Comparison of ENCODE assay signal across 8 mouse cellular contexts in the genomic region with DNA sequence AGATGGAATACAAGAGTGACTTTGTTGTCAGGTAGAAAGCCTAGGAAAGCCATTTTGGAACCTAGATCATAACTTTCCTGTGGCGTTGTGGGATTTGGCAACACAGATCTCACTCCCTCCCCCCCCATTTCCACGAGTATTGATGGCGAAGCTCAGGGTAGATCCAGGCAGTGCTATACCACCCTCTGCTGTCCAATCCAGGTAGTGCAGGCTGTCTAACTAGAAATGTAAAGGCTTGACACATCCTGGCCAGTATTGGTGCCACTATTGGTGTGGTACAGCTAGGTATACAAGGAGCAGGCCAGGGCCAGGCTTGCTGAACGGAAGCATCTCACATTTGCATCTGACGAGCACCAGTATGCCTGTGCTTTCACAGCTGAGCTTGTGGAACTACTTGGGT. TPM values are rescaled to one million over a fixed set of nuclear protein-coding genes. Genes with fewer than 3 reads are reported as not detected.
A peak's percentile ranks its signal among the peaks of the same experiment; 100 is the strongest.
DNase-seq lines count a peak whose midpoint lies in the region; ATAC-seq and TF ChIP-seq lines count a peak whose summit lies in the region.

No protein-coding gene starts in this region.

- no peaks in the 10 kb centered on the region for H3K4me1 ChIP-seq in midbrain, embryonic 16.5 days (ENCODE audit: control insufficient read depth, insufficient read depth, low read length)
- H3K4me1 ChIP-seq in stomach, embryonic 16.5 days (ENCODE audit: control insufficient read depth, insufficient read depth, low read length) = no peaks in the 10 kb centered on the region

- no peak overlapping the region for H3K4me3 ChIP-seq in gastrocnemius, adult 2 months
- no peak overlapping the region for H3K4me3 ChIP-seq in midbrain, embryonic 16.5 days (ENCODE audit: low read depth, low read length)
- no peak overlapping the region for H3K4me3 ChIP-seq in stomach, embryonic 16.5 days (replicated peaks; ENCODE audit: low read length)

- WGBS in midbrain, embryonic 16.5 days = 22% methylated on average over 5 of the region's 5 CpGs
- WGBS in stomach, embryonic 16.5 days = 9% methylated on average over 5 of the region's 5 CpGs

- ATAC-seq in common myeloid progenitor, adult 5-6 weeks (replicated peaks; ENCODE audit: low read depth, poor library complexity, severe bottlenecking) = peak; percentile 95
- peak; percentile 84 for ATAC-seq in midbrain, embryonic 16.5 days
- peak; percentile 53 for ATAC-seq in stomach, embryonic 16.5 days (ENCODE audit: insufficient read depth, low FRiP score)

- peak; percentile 51 for DNase-seq in ovary, postnatal 10 days (ENCODE audit: low spot score)
- no peak for DNase-seq in ovary, adult 18-20 months (ENCODE audit: low spot score)
- DNase-seq in gastrocnemius, adult 2 months = peak; percentile 70
- DNase-seq in kidney, adult 11 months = peak; percentile 71
- peak; percentile 72 to 83 for DNase-seq in left cerebral cortex, postnatal 36 days (ENCODE audit: low spot score in 2 of 2)

- no peaks in the 10 kb centered on the region for H3K9me3 ChIP-seq in midbrain, embryonic 16.5 days (replicated peaks; ENCODE audit: control insufficient read depth, low read length, poor library complexity, severe bottlenecking)
- no peaks in the 10 kb centered on the region for H3K9me3 ChIP-seq in stomach, embryonic 16.5 days (replicated peaks; ENCODE audit: control insufficient read depth, low read length)

- H3K27ac ChIP-seq in gastrocnemius, adult 2 months = no peak overlapping the region
- H3K27ac ChIP-seq in midbrain, embryonic 16.5 days (ENCODE audit: low read length) = no peak overlapping the region
- no peak overlapping the region for H3K27ac ChIP-seq in stomach, embryonic 16.5 days (ENCODE audit: low read length)

- no peak overlapping the region for H3K9ac ChIP-seq in midbrain, embryonic 16.5 days (ENCODE audit: low read depth, low read length)
- no peak overlapping the region for H3K9ac ChIP-seq in stomach, embryonic 16.5 days (ENCODE audit: low read length)

- H3K4me2 ChIP-seq in midbrain, embryonic 16.5 days (ENCODE audit: low read length) = no peak overlapping the region
- no peak overlapping the region for H3K4me2 ChIP-seq in stomach, embryonic 16.5 days (ENCODE audit: low read depth, low read length)

- no peaks in the 10 kb centered on the region for H3K36me3 ChIP-seq in midbrain, embryonic 16.5 days (ENCODE audit: control insufficient read depth, insufficient read depth, low read length)
- H3K36me3 ChIP-seq in stomach, embryonic 16.5 days (ENCODE audit: control insufficient read depth, insufficient read depth, low read length) = no peaks in the 10 kb centered on the region

- TF ChIP-seq CTCF in gastrocnemius, adult 2 months (IDR thresholded peaks at IDR 0.05) = no peak; the same call in 1 of the 2 replicates

- no peaks in the 10 kb centered on the region for H3K27me3 ChIP-seq in midbrain, embryonic 16.5 days (ENCODE audit: control insufficient read depth, insufficient read depth, low read depth, low read length)
- no peaks in the 10 kb centered on the region for H3K27me3 ChIP-seq in stomach, embryonic 16.5 days (ENCODE audit: control insufficient read depth, insufficient read depth, low read length)

- intact Hi-C loops in gastrocnemius, adult 2 months (cut with DNase I) = loop anchor here (1.0 kb wide), 1 partner anchor 153 kb away; no protein-coding TSS in a partner anchor
- intact Hi-C loops in left cerebral cortex, postnatal 36 days (cut with DNase I) = loop anchor here (2.0 to 10.0 kb wide), 3 partner anchors 154 to 714 kb away; no protein-coding TSS in a partner anchor

RNA-seq across cellular contexts. Expression of gene Upp1, which starts 18.6 kb away (rescaled TPM):
- total RNA-seq in common myeloid progenitor, adult 5-6 weeks (2017) = 1.6 and 11.3 TPM in 2 replicates
- total RNA-seq in gastrocnemius, adult 2 months (2021) = under 1 TPM in 1 of 2 experiments, not detected in 1; 0.59 TPM
- total RNA-seq in left cerebral cortex, postnatal 36 days (2021) = 1 to 10 TPM; 1.9 TPM
- 1.8 and 2.4 TPM in 2 replicates for polyA plus RNA-seq in midbrain, embryonic 16.5 days (2015; fragmentation: Nextera tagmentation; extraction: Ambion mirVana)
- 14.1 and 17.3 TPM in 2 replicates for polyA plus RNA-seq in stomach, embryonic 16.5 days (2015; fragmentation: Nextera tagmentation; extraction: Ambion mirVana)

RNA-seq across cellular contexts. Expression of gene Abca13, which starts 55.3 kb away (rescaled TPM):
- total RNA-seq in common myeloid progenitor, adult 5-6 weeks (2017) = 1.8 and 3.7 TPM in 2 replicates
- total RNA-seq in gastrocnemius, adult 2 months (2021) = not detected
- total RNA-seq in left cerebral cortex, postnatal 36 days (2021) = under 1 TPM; 0.07 to 0.27 TPM
- 0.01 and 0.04 TPM in 2 replicates for polyA plus RNA-seq in midbrain, embryonic 16.5 days (2015; fragmentation: Nextera tagmentation; extraction: Ambion mirVana)
- 0.11 and 0.15 TPM in 2 replicates for polyA plus RNA-seq in stomach, embryonic 16.5 days (2015; fragmentation: Nextera tagmentation; extraction: Ambion mirVana)
